Mouse (Mus musculus): ENCODE measurements around the gene Zfp750.

DNA sequence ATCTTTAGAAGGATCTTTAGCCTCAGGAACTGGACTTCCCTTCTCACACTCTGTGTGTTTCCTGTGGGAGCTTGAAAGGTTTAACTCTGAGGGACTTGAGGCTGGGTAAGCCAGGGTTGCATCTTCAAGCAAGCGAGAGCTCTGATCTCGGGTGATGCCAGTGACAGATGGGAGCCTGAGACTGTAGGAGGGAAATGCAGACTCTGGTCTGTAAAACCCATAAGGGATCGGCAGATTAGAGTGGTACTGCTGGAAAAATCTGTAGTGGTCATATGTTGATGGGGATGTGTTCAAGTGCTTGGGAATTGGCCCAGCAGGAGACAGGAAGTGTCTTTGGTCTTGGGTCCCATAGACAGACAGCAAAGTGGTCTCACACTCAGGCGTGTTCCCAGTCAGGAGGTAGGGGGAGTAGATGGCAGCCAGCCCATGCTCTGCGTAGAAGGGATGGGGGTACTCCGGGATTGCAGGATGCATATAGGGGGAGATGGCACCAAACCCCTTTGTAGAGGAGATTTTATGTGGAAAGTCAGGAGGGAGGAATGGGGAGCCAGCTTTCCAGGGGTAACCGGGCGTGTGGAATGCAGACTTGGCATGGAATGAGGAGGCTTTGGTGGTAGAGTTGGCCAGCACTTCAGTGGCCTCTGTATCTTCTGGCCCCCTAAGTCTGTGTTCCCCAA, 6.1 kb downstream of the Zfp750 start:
- TF ChIP-seq CTCF (IDR thresholded peaks at IDR 0.05; ENCODE audit: low read depth, low read length) (no peak), POLR2A (IDR thresholded peaks at IDR 0.05; ENCODE audit: insufficient read depth, low read length) (no peak)
